In genomic region chr11:17768345-17768759, GRCm38 (mm10) we compare ENCODE assay signal across 10 mouse cellular contexts.
DNase-seq lines count a peak whose midpoint lies in the region; ATAC-seq and TF ChIP-seq lines count a peak whose summit lies in the region.
"Had no signal": no experiment of that assay in that cellular context is flagged by ENCODE, and none has a peak within 500 bp of the region (broad histone marks: within the 10 kb centered on the region; RNA-seq: fewer than 3 reads in every experiment).

No protein-coding gene starts in this region.

- H3K9ac ChIP-seq in lung, embryonic 14.5 days, result no peak overlapping the region
- H3K9ac ChIP-seq in heart, embryonic 16.5 days (ENCODE audit: low read length), result no peak overlapping the region
- H3K9ac ChIP-seq in forebrain, embryonic 15.5 days (replicated peaks), result no peak overlapping the region

- peak; percentile 87 for DNase-seq in lung, embryonic 14.5 days
- no peak for DNase-seq in lung, adult 2 months
- DNase-seq in retina, postnatal 1 day, result peak; percentile 87
- no peak for DNase-seq in layer of hippocampus, adult 9-10 months (ENCODE audit: low spot score)
- DNase-seq in frontal cortex, postnatal 36 days (ENCODE audit: low spot score in 2 of 2), result no peak
- DNase-seq: right cerebral cortex, adult 18-20 months had no signal

- peaks cover 3% of the 10 kb centered on the region; the same call in 1 of the 2 replicates for H3K4me1 ChIP-seq in lung, embryonic 14.5 days (ENCODE audit: insufficient read depth)
- H3K4me1 ChIP-seq in lung, adult 2 months (ENCODE audit: control insufficient read depth, insufficient read depth, low read length), result no peaks in the 10 kb centered on the region
- H3K4me1 ChIP-seq in heart, embryonic 16.5 days (ENCODE audit: control insufficient read depth, insufficient read depth, low read length), result peaks cover 21% of the 10 kb centered on the region
- no peaks in the 10 kb centered on the region for H3K4me1 ChIP-seq in forebrain, embryonic 15.5 days

- H3K27me3 ChIP-seq in lung, embryonic 14.5 days (ENCODE audit: insufficient read depth, low read length), result no peaks in the 10 kb centered on the region
- no peaks in the 10 kb centered on the region; the same call in 1 of the 2 replicates for H3K27me3 ChIP-seq in heart, embryonic 16.5 days (ENCODE audit: control insufficient read depth, insufficient read depth, low read length)
- H3K27me3 ChIP-seq in forebrain, embryonic 15.5 days, result no peaks in the 10 kb centered on the region

- H3K27ac ChIP-seq in lung, embryonic 14.5 days (ENCODE audit: low read depth), result no peak overlapping the region
- peak overlapping the region; percentile 54; the same call in 1 of the 2 replicates for H3K27ac ChIP-seq in heart, embryonic 16.5 days (ENCODE audit: low read length)
- H3K27ac ChIP-seq in forebrain, embryonic 15.5 days (replicated peaks), result no peak overlapping the region
- H3K27ac ChIP-seq: macrophage had no signal

- no peak overlapping the region for H3K4me3 ChIP-seq in lung, embryonic 14.5 days (ENCODE audit: low read depth, low read length)
- H3K4me3 ChIP-seq in lung, adult 2 months (replicated peaks; ENCODE audit: extremely low read depth, low read depth, low read length), result no peak overlapping the region
- no peak overlapping the region for H3K4me3 ChIP-seq in heart, embryonic 16.5 days (ENCODE audit: low read length)
- H3K4me3 ChIP-seq in forebrain, embryonic 15.5 days, result no peak overlapping the region

- H3K9me3 ChIP-seq in lung, embryonic 14.5 days (ENCODE audit: low read depth, low read length), result no peaks in the 10 kb centered on the region
- H3K9me3 ChIP-seq in heart, embryonic 16.5 days (replicated peaks; ENCODE audit: control insufficient read depth, low read length), result no peaks in the 10 kb centered on the region
- no peaks in the 10 kb centered on the region for H3K9me3 ChIP-seq in forebrain, embryonic 15.5 days

- H3K4me2 ChIP-seq in lung, embryonic 14.5 days, result no peak overlapping the region
- H3K4me2 ChIP-seq in heart, embryonic 16.5 days (ENCODE audit: low read depth, low read length), result 0 out of 2 replicates have a peak overlapping the region, but pooled peaks have one; percentile 1
- H3K4me2 ChIP-seq in forebrain, embryonic 15.5 days (replicated peaks), result no peak overlapping the region

- no peak for TF ChIP-seq POLR2A in lung, adult 2 months (IDR thresholded peaks at IDR 0.05; ENCODE audit: borderline replicate concordance, extremely low read depth, low read depth, low read length)

- ATAC-seq in lung, embryonic 14.5 days (ENCODE audit: insufficient read depth), result peak; percentile 88
- ATAC-seq in cerebellum, adult (ENCODE audit: insufficient number of reproducible peaks, low FRiP score, low TSS enrichment), result peak; percentile 57
- ATAC-seq in heart, embryonic 16.5 days (replicated peaks; ENCODE audit: extremely low read depth, insufficient read depth, low FRiP score), result peak; percentile 91
- no peak for ATAC-seq in forebrain, embryonic 15.5 days (replicated peaks)

- TF ChIP-seq CTCF in lung, embryonic 14.5 days (IDR thresholded peaks at IDR 0.05; ENCODE audit: low read depth), result no peak
- TF ChIP-seq CTCF in lung, adult 2 months (IDR thresholded peaks at IDR 0.05; ENCODE audit: insufficient read depth, low read length), result no peak

- H3K36me3 ChIP-seq in lung, embryonic 14.5 days (ENCODE audit: insufficient read depth), result no peaks in the 10 kb centered on the region
- no peaks in the 10 kb centered on the region for H3K36me3 ChIP-seq in heart, embryonic 16.5 days (ENCODE audit: control insufficient read depth, insufficient read depth)
- no peaks in the 10 kb centered on the region for H3K36me3 ChIP-seq in forebrain, embryonic 15.5 days

Comparison
In these comparisons a context has a peak if more than half of its experiments do, and no peak if none do; other contexts are left out.
1. DNase-seq: peak in lung, embryonic 14.5 days (single experiment) and retina, postnatal 1 day (single experiment); none in lung, adult 2 months (single experiment), layer of hippocampus, adult 9-10 months (single experiment) and frontal cortex, postnatal 36 days (0 of 2).